Mouse (Mus musculus): Measurements from ENCODE around the gene Vamp3.

- TF ChIP-seq CTCF (IDR thresholded peaks at IDR 0.05; ENCODE audit: borderline replicate concordance, insufficient read depth, low read length) (no peak), POLR2A (IDR thresholded peaks at IDR 0.05; ENCODE audit: low read depth, low read length) (no peak)
Observed at GRCm38 (mm10) chr4:151083027-151083426, 25.3 kb upstream of the Vamp3 start.

Measured in embryonic fibroblast, embryonic 13.5 days (primary cell).